Mouse (Mus musculus): ENCODE results near the gene Dnmt1.

- TF ChIP-seq CTCF (IDR thresholded peaks at IDR 0.05; ENCODE audit: low read depth), result no peak
- TF ChIP-seq EP300 (optimal IDR thresholded peaks at IDR 0.05), result no peak
These were observed 33.6 kb upstream of the Dnmt1 start for GRCm38 (mm10) chr9:20993165-20993898.
